Mouse (Mus musculus) central nervous system, embryonic 14 days (tissue): ENCODE results near the gene Ddb1. TPM values are rescaled to one million over a fixed set of nuclear protein-coding genes. Genes with fewer than 3 reads are reported as not detected.

Source experiments
- polyA plus RNA-seq: library from polyadenylated mRNA; depleted of rRNA; stranded (reverse); fragments of >200 nt; gene quantifications from 2 replicates; pipeline ENCODE4 v1.2.3, GENCODE M21; 2012; rRNA removed

Gene Ddb1
- polyA plus RNA-seq = 233 and 239 TPM in 2 replicates

GRCm38 (mm10) chr19:10605293-10605900 lies at the start of gene Ddb1, which contains the start of gene Tkfc:
Gene Ddb1, plus strand, starts transcription at chr19:10605327.
Gene Tkfc, minus strand, starts transcription at chr19:10605654.

GRCm38 (mm10) chr19:10555624-10556510 lies 49.3 kb upstream of the Ddb1 start, which contains the start of gene Tmem216:
Gene Tmem216, minus strand, starts transcription at chr19:10556238.

DNA sequence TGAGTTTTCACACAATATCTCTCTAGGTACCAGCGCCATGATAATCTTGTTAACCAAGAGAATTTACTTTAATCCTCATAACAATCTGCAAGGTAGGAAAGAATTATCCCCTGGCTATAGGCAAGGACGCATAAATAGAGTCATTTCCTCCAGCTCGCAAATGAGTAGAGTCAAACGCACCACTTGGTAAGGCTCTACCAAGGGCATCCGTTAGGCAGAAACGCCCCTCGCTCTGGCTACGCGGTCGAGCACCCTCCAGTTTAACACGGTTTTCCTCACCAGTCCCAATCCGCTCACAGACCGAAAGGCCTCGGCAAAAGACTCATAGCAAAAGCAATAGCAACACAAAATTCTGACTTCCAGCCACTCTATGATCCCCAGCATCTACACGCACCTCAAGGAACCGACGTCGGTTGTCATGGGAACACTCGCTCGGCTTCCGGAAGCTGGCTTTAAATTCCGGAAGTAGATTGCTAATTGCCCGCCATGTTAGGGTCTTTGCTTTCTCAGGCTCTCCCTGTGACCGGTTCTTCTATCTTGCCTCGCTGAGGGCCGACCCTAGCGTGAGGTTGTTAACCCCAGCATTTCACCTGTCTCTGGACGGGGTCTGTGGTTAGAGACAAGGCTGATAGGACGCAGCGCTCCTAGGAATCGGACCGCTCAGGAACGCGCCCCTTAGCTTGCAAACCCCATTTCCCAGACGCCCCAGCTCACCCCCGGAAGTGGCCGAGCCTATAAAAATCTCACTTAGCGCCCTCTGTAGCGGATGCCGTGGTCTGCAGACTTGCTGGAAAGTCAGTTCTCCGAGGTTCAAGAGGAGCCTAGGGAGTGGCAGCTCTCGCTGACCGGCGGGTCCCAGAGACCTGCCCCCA lies 28.2 kb upstream of the Ddb1 start, which contains the start of the genes Cyb561a3 and Tmem138:
Gene Cyb561a3 (plus strand): TSS at position 483 of the 872 bp plus-strand sequence.
Gene Tmem138 (minus strand): TSS at position 673 of the 872 bp plus-strand sequence.

GRCm38 (mm10) chr19:10634106-10634871 lies 29.2 kb downstream of the Ddb1 start, which contains the start of gene Vwce:
Gene Vwce, plus strand, starts transcription at chr19:10634213.

GRCm38 (mm10) chr19:10677915-10678771 lies 73.0 kb downstream of the Ddb1 start, which contains the start of gene Pga5:
Gene Pga5, minus strand, starts transcription at chr19:10678071.

Other genes starting within 250 kb of the Ddb1 start
- 46.7 and 51.5 TPM in 2 replicates for gene Syt7, start 216.2 kb upstream of the Ddb1 start, polyA plus RNA-seq
- 1.2 and 1.5 TPM in 2 replicates for gene Lrrc10b, start 147.9 kb upstream of the Ddb1 start, polyA plus RNA-seq
- gene Ppp1r32, start 122.4 kb upstream of the Ddb1 start, polyA plus RNA-seq = 1.9 and 2.3 TPM in 2 replicates
- gene Cpsf7, start 80.1 kb upstream of the Ddb1 start, polyA plus RNA-seq = 126 and 131 TPM in 2 replicates
- 50.1 and 51.0 TPM in 2 replicates for gene Sdhaf2, start 79.2 kb upstream of the Ddb1 start, polyA plus RNA-seq
- 56.3 and 60.8 TPM in 2 replicates for gene Tmem216, start 49.1 kb upstream of the Ddb1 start, polyA plus RNA-seq
- 19.2 and 19.7 TPM in 2 replicates for gene Cyb561a3, start 28.2 kb upstream of the Ddb1 start, polyA plus RNA-seq
- 32.0 and 34.1 TPM in 2 replicates for gene Tmem138, start 28.0 kb upstream of the Ddb1 start, polyA plus RNA-seq
- 31.3 and 36.1 TPM in 2 replicates for gene Tkfc, start 327 bp downstream of the Ddb1 start, polyA plus RNA-seq
- 1.1 and 1.3 TPM in 2 replicates for gene Vwce, start 28.9 kb downstream of the Ddb1 start, polyA plus RNA-seq
- 0.06 and 0.07 TPM in 2 replicates for gene Pga5, start 72.7 kb downstream of the Ddb1 start, polyA plus RNA-seq
- gene Vps37c, start 83.4 kb downstream of the Ddb1 start, polyA plus RNA-seq = 27.8 and 30.0 TPM in 2 replicates
- gene Cd5, start 133.7 kb downstream of the Ddb1 start, polyA plus RNA-seq = 0.10 and 0.18 TPM in 2 replicates
- 0.03 TPM in 1 of 2 replicates, not detected in the other for gene Cd6, start 224.7 kb downstream of the Ddb1 start, polyA plus RNA-seq
- 1.8 and 2.6 TPM in 2 replicates for gene Slc15a3, start 234.4 kb downstream of the Ddb1 start, polyA plus RNA-seq